ENCODE assay signal across 15 mouse cellular contexts in genomic region chr11:94098840-94099239, GRCm38 (mm10).
DNase-seq lines count a peak whose midpoint lies in the region.
"Had no signal": no experiment of that assay in that cellular context is flagged by ENCODE, and none has a peak within 500 bp of the region (broad histone marks: within the 10 kb centered on the region; RNA-seq: fewer than 3 reads in every experiment).

No protein-coding gene starts in this region.

- peak; percentile 4 for DNase-seq in heart, adult 11 months
- no peak for DNase-seq in heart, postnatal 14 days
- peak; percentile 14 for DNase-seq in NIH3T3 (ENCODE audit: low read depth)
- peak; percentile 43 for DNase-seq in induced T-regulatory cell, adult 2 months (ENCODE audit: low read depth)
- DNase-seq in natural killer cell, adult 2 months (ENCODE audit: low spot score in 2 of 2), result no peak
- DNase-seq in B cell, adult 2 months, result no peak
- DNase-seq: adrenal gland, adult 2 months; adrenal gland, postnatal 10 days; adrenal gland, postnatal 25 days; cerebellum, adult 11 months; cerebellum, adult 18-20 months; cerebellum, adult 9-10 months; cerebellum, postnatal 10 days; cerebellum, postnatal 25 days; forebrain, postnatal 0 days had no signal

- intact Hi-C loops in heart, postnatal 14 days (cut with DNase I), result no loop called here

Comparison
In these comparisons a context has a peak if more than half of its experiments do, and no peak if none do; other contexts are left out.
1. DNase-seq: peak in heart, adult 11 months (single experiment), NIH3T3 (single experiment) and induced T-regulatory cell, adult 2 months (single experiment); none in heart, postnatal 14 days (0 of 2), natural killer cell, adult 2 months (0 of 2) and B cell, adult 2 months (0 of 2).